Mouse (Mus musculus) bone marrow, adult 2 months (tissue): ENCODE measurements around the gene Ccdc114. TPM values are rescaled to one million over a fixed set of nuclear protein-coding genes. Genes with fewer than 3 reads are reported as not detected.

ENCODE experiments used
- H3K27ac ChIP-seq: fragments of 200-500 bp; 2 replicates; pipeline ENCODE4 v1.5.1; 2012; ENCODE audit warnings: low read depth, mild to moderate bottlenecking, control low read depth, inconsistent platforms, low read length; ENCODE audit not compliant: control insufficient read depth, poor library complexity, insufficient read depth
- H3K4me1 ChIP-seq: fragments of 200-500 bp; 2 replicates; pipeline ENCODE4 v1.6.1; 2011; ENCODE audit warnings: low read length; ENCODE audit not compliant: control insufficient read depth, insufficient read depth
- H3K4me3 ChIP-seq: fragments of 200-500 bp; replicated peaks from 2 replicates; pipeline ENCODE3; 2011; ENCODE audit warnings: mild to moderate bottlenecking, low read depth, low read length, control low read depth; ENCODE audit not compliant: control insufficient read depth
- CTCF ChIP-seq: fragments of 200-500 bp; IDR thresholded peaks from 2 replicates; pipeline ENCODE4 v1.5.1; 2011; ENCODE audit warnings: low read length, control low read depth; ENCODE audit not compliant: control insufficient read depth, insufficient read depth
- POLR2A ChIP-seq: fragments of 200-500 bp; IDR thresholded peaks from 2 replicates; pipeline ENCODE4 v1.6.1; 2011; ENCODE audit warnings: low read depth, mild to moderate bottlenecking, control low read depth, low read length, borderline replicate concordance; ENCODE audit not compliant: control insufficient read depth
- WGBS: fragments of 180-500 bp; shearing (Covaris S2); methylation state at CpG from one replicate; pipeline ENCODE4 v1.1.7; 2018; 5-methylcytosine and 5-hydroxymethylcytosine counted together
- polyA plus RNA-seq: library from polyadenylated mRNA; stranded (reverse); fragments of >200 nt; gene quantifications from 2 replicates; pipeline ENCODE4 v1.2.4, GENCODE M21; 2011; ENCODE audit warnings: low replicate concordance; ENCODE audit not compliant: missing spikeins, insufficient read depth, insufficient read length

Gene Ccdc114
- polyA plus RNA-seq, 1 experiment, result 5.7 TPM

DNA sequence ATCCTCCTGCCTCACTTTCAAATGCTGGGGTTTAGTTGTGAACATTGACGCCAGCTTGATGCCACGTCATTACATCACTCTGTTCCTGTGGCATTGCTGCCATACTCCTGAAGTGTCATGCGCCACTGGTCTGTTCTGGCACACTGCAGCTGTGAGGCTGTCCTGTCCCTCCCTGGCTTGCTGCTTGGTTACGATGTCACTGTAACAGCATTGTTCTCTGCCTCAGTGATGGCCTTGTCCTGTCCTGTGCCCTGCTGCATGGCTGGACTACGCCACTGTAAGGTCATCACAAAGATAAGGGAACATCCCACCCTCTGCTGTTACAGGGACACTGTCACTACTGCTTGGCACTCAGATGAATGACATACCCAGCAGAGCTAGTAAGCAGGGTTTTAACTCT lies 57.7 kb downstream of the Ccdc114 start:
- Histone ChIP-seq H3K4me3 (no peak overlapping the region), H3K4me1 (no peaks in the 10 kb centered on the region), H3K27ac (no peak overlapping the region)
- TF ChIP-seq POLR2A (no peak), CTCF (no peak)
- WGBS, result 64% methylated on average over 5 of the region's 5 CpGs

DNA sequence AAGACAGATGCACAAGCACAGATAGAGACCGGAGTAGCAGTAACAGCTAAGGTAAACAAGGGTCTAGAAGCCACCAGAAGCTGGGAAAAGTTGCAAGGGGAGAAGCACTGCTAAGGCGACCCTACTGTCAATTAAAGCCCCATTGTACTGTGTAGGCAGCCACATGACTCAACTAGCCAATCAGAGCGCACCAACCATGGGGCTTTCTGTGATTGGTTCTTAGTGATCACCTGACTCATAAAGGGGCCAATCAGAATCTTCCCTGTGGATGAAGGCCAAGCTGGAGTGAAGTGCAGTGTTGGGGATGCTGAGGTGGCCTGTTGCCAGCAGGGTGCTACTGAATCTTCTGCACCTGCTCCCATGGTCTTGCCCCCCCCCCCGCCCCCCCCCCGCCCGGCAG lies 63.0 kb downstream of the Ccdc114 start:
- Histone ChIP-seq H3K4me1 (no peaks in the 10 kb centered on the region), H3K27ac (no peak overlapping the region), H3K4me3 (no peak overlapping the region)
- 67% methylated on average over 6 of the region's 6 CpGs for WGBS
- no peak for TF ChIP-seq CTCF
- no peak for TF ChIP-seq POLR2A

DNA sequence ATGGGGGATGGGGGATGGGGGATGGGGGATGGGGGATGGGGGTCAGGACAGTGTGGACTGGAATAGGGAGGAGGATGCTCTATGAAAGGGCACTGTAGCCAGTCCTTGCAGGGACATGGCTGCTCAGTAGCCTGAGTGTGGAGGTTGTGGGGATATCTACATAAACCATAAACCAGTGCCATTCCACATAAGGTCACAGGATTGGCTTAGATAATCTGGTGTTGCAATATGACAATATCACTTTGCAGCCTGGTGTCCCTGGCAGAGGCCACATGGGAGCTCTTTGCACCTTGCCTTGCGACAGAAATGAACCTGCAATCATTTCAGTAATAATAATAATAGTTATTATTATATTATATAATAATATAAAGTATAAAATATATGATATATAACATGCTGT lies 64.5 kb downstream of the Ccdc114 start:
- no peak overlapping the region for H3K4me3 ChIP-seq
- no peaks in the 10 kb centered on the region for H3K4me1 ChIP-seq
- WGBS, result 59% methylated on average over 1 of the region's 1 CpGs
- H3K27ac ChIP-seq, result no peak overlapping the region
- no peak for TF ChIP-seq CTCF
- TF ChIP-seq POLR2A, result no peak

DNA sequence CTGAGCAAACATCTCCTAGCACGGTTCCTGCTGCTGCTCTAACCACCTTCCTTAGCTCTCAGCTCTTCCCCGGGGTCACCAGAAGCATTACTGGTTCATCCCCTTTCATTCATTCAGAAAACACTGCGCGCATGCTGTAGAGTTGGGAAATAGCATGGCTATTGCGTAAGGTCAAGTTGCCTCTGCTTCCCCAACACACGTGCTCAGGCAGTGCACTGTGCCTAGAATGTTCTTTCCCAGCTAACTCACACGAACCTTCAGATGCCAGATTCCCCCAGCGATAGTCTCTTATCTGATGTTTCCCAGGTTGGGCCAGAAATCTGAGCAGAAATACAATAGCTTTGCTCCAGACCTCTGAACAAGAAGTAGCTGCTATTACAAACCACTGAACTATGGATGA lies 68.6 kb downstream of the Ccdc114 start:
- TF ChIP-seq POLR2A, result no peak
- TF ChIP-seq CTCF, result no peak
- WGBS, result 36% methylated on average over 8 of the region's 8 CpGs
- Histone ChIP-seq H3K27ac (no peak overlapping the region), H3K4me3 (no peak overlapping the region), H3K4me1 (no peaks in the 10 kb centered on the region)

Other genes starting within 250 kb of the Ccdc114 start
- gene Ntn5, start 240.1 kb upstream of the Ccdc114 start, polyA plus RNA-seq, result not detected in 2 replicates
- not detected in 2 replicates for gene Sec1, start 229.7 kb upstream of the Ccdc114 start, polyA plus RNA-seq
- 4.4 TPM in 1 of 2 replicates, not detected in the other for gene Car11, start 224.2 kb upstream of the Ccdc114 start, polyA plus RNA-seq
- 8.6 and 19.3 TPM in 2 replicates for gene Dbp, start 219.0 kb upstream of the Ccdc114 start, polyA plus RNA-seq
- gene Rpl18, start 208.6 kb upstream of the Ccdc114 start, polyA plus RNA-seq, result 845 and 916 TPM in 2 replicates
- 12.9 and 24.4 TPM in 2 replicates for gene Sphk2, start 206.1 kb upstream of the Ccdc114 start, polyA plus RNA-seq
- gene Fam83e, start 202.9 kb upstream of the Ccdc114 start, polyA plus RNA-seq, result 1.1 TPM in 1 of 2 replicates, not detected in the other
- not detected in 2 replicates for gene Spaca4, start 198.3 kb upstream of the Ccdc114 start, polyA plus RNA-seq
- gene Lmtk3, start 140.3 kb upstream of the Ccdc114 start, polyA plus RNA-seq, result not detected in 2 replicates
- 2.4 TPM in 1 of 2 replicates, not detected in the other for gene Sult2b1, start 139.4 kb upstream of the Ccdc114 start, polyA plus RNA-seq
- gene Cyth2, start 109.5 kb upstream of the Ccdc114 start, polyA plus RNA-seq, result 30.7 and 64.7 TPM in 2 replicates
- 2.6 TPM in 1 of 2 replicates, not detected in the other for gene Kcnj14, start 99.3 kb upstream of the Ccdc114 start, polyA plus RNA-seq
- 6.9 and 13.9 TPM in 2 replicates for gene Grwd1, start 93.1 kb upstream of the Ccdc114 start, polyA plus RNA-seq
- 47.0 and 69.2 TPM in 2 replicates for gene Kdelr1, start 51.3 kb upstream of the Ccdc114 start, polyA plus RNA-seq
- gene Grin2d, start 45.7 kb upstream of the Ccdc114 start, polyA plus RNA-seq, result 0.97 and 2.5 TPM in 2 replicates
- not detected in 2 replicates for gene Syngr4, start 27.4 kb upstream of the Ccdc114 start, polyA plus RNA-seq
- gene Tmem143, start 27.1 kb upstream of the Ccdc114 start, polyA plus RNA-seq, result 3.6 and 9.6 TPM in 2 replicates
- gene Emp3, start 2.7 kb upstream of the Ccdc114 start, polyA plus RNA-seq, result 53.4 and 121 TPM in 2 replicates
- 1.1 and 1.3 TPM in 2 replicates for gene Abcc6, start 106.2 kb downstream of the Ccdc114 start, polyA plus RNA-seq
- gene Nomo1, start 109.6 kb downstream of the Ccdc114 start, polyA plus RNA-seq, result 25.3 and 43.9 TPM in 2 replicates
- not detected in 2 replicates for gene Kcnj11, start 176.7 kb downstream of the Ccdc114 start, polyA plus RNA-seq